Mouse (Mus musculus) liver, embryonic 15.5 days (tissue): ENCODE measurements around the gene Ift20. TPM values are rescaled to one million over a fixed set of nuclear protein-coding genes. Genes with fewer than 3 reads are reported as not detected.

Experiments used
- ATAC-seq: fragments of 200-750 bp; cut with Nextera tagmentation; 2 replicates; pipeline ENCODE4 v1.8.0; 2017; ENCODE audit warnings: moderate number of reproducible peaks, mild to moderate bottlenecking, moderate library complexity; ENCODE audit not compliant: insufficient read depth
- H3K27ac ChIP-seq: fragments of 300-500 bp; sonication (generic); replicated peaks from 2 replicates; pipeline ENCODE4 v1.5.1; 2015; ENCODE audit warnings: mild to moderate bottlenecking, inconsistent platforms
- H3K27me3 ChIP-seq: fragments of 300-500 bp; sonication (generic); 2 replicates; pipeline ENCODE4 v1.6.1; 2015; ENCODE audit warnings: mild to moderate bottlenecking, inconsistent platforms
- H3K36me3 ChIP-seq: fragments of 300-500 bp; sonication (generic); replicated peaks from 2 replicates; pipeline ENCODE4 v1.6.1; 2015; ENCODE audit warnings: moderate library complexity, mild to moderate bottlenecking, inconsistent platforms
- H3K4me1 ChIP-seq: fragments of 300-500 bp; sonication (generic); replicated peaks from 2 replicates; pipeline ENCODE4 v1.6.1; 2015; ENCODE audit warnings: inconsistent platforms
- H3K4me2 ChIP-seq: fragments of 300-500 bp; sonication (generic); 2 replicates; pipeline ENCODE4 v1.6.1; 2015; ENCODE audit warnings: moderate library complexity, mild to moderate bottlenecking, inconsistent platforms
- H3K4me3 ChIP-seq: fragments of 300-500 bp; sonication (generic); replicated peaks from 2 replicates; pipeline ENCODE4 v1.5.1; 2015; ENCODE audit warnings: mild to moderate bottlenecking, inconsistent platforms
- H3K9ac ChIP-seq: fragments of 300-500 bp; sonication (generic); 2 replicates; pipeline ENCODE4 v1.6.1; 2015; ENCODE audit warnings: moderate library complexity, mild to moderate bottlenecking, inconsistent platforms
- H3K9me3 ChIP-seq: fragments of 300-500 bp; sonication (generic); replicated peaks from 2 replicates; pipeline ENCODE4 v1.6.1; 2016; ENCODE audit warnings: inconsistent platforms
- WGBS: fragments of 180-500 bp; shearing (Covaris S2); methylation state at CpG from one replicate; pipeline ENCODE4 v1.1.7; 2015; ENCODE audit warnings: mixed read lengths; ENCODE audit not compliant: insufficient replicate concordance; 5-methylcytosine and 5-hydroxymethylcytosine counted together
- polyA plus RNA-seq: library from polyadenylated mRNA; unstranded; fragments of >200 nt; fragmentation: Nextera tagmentation; extraction: Ambion mirVana; gene quantifications from 2 replicates; pipeline ENCODE4 v1.2.1, GENCODE M21; 2015

Gene Ift20
- polyA plus RNA-seq = 57.7 and 66.1 TPM in 2 replicates

GRCm38 (mm10) chr11:78536080-78536689 lies at the start of gene Ift20, which contains the start of gene Tnfaip1:
Gene Ift20, plus strand, starts transcription at chr11:78536361.
Gene Tnfaip1, minus strand, starts transcription at chr11:78536332.
- ATAC-seq = peak; percentile 95
- H3K4me3 ChIP-seq = peak within 1 kb of the TSS; percentile 86

GRCm38 (mm10) chr11:78488168-78488567 lies 48.0 kb upstream of the Ift20 start:
- peaks cover 83% of the 10 kb centered on the region for H3K27me3 ChIP-seq

More at GRCm38 (mm10) chr11:78536080-78536689, at the start of gene Ift20, which contains the start of gene Tnfaip1:
- under 1% methylated on average over 52 of the region's 52 CpGs for WGBS
- no peaks in the 10 kb centered on the region for H3K9me3 ChIP-seq
- H3K4me1 ChIP-seq = peaks cover 45% of the 10 kb centered on the region
- H3K9ac ChIP-seq = peak within 1 kb of the TSS; percentile 87
- peaks cover 28% of the 10 kb centered on the region for H3K36me3 ChIP-seq
- peak within 1 kb of the TSS; percentile 90 for H3K27ac ChIP-seq
- H3K27me3 ChIP-seq = no peaks in the 10 kb centered on the region
- peak within 1 kb of the TSS; percentile 95 for H3K4me2 ChIP-seq

GRCm38 (mm10) chr11:78490781-78491241 lies 45.4 kb upstream of the Ift20 start:
- Histone ChIP-seq H3K27me3 (peaks cover 87% of the 10 kb centered on the region), H3K36me3 (no peaks in the 10 kb centered on the region), H3K4me2 (peak overlapping the region; percentile 45), H3K9ac (no peak overlapping the region), H3K9me3 (no peaks in the 10 kb centered on the region), H3K27ac (no peak overlapping the region), H3K4me1 (0 out of 2 replicates have a peak, but pooled peaks cover 3% of the 10 kb centered on the region), H3K4me3 (0 out of 2 replicates have a peak overlapping the region, but pooled peaks have one; percentile 20)
- no peak for ATAC-seq
- 9% methylated on average over 48 of the region's 48 CpGs for WGBS

More at GRCm38 (mm10) chr11:78488168-78488567, 48.0 kb upstream of the Ift20 start:
- no peak overlapping the region for H3K4me3 ChIP-seq
- ATAC-seq = no peak
- H3K27ac ChIP-seq = no peak overlapping the region
- H3K4me1 ChIP-seq = 0 out of 2 replicates have a peak, but pooled peaks cover 3% of the 10 kb centered on the region
- H3K9ac ChIP-seq = no peak overlapping the region
- H3K36me3 ChIP-seq = no peaks in the 10 kb centered on the region
- H3K4me2 ChIP-seq = no peak overlapping the region
- WGBS = 3% methylated on average over 8 of the region's 8 CpGs
- no peaks in the 10 kb centered on the region for H3K9me3 ChIP-seq

- 7% methylated on average over 6 of the region's 6 CpGs for WGBS
- H3K9ac ChIP-seq = no peak overlapping the region
Measured at GRCm38 (mm10) chr11:78495904-78496303, 40.3 kb upstream of the Ift20 start.

GRCm38 (mm10) chr11:78497071-78497541 lies 39.1 kb upstream of the Ift20 start:
- H3K36me3 ChIP-seq = no peaks in the 10 kb centered on the region
- H3K9me3 ChIP-seq = no peaks in the 10 kb centered on the region
- peak overlapping the region; percentile 69 for H3K4me2 ChIP-seq
- H3K9ac ChIP-seq = no peak overlapping the region
- peaks cover 18% of the 10 kb centered on the region for H3K4me1 ChIP-seq
- H3K4me3 ChIP-seq = peak overlapping the region; percentile 47
- no peak for ATAC-seq
- 2% methylated on average over 44 of the region's 44 CpGs for WGBS
- H3K27ac ChIP-seq = no peak overlapping the region
- peaks cover 86% of the 10 kb centered on the region for H3K27me3 ChIP-seq

More at GRCm38 (mm10) chr11:78495904-78496303, 40.3 kb upstream of the Ift20 start:
- H3K4me2 ChIP-seq = no peak overlapping the region
- no peaks in the 10 kb centered on the region for H3K9me3 ChIP-seq
- no peaks in the 10 kb centered on the region for H3K36me3 ChIP-seq
- no peak overlapping the region for H3K27ac ChIP-seq
- ATAC-seq = no peak
- H3K4me3 ChIP-seq = no peak overlapping the region
- H3K27me3 ChIP-seq = peaks cover 89% of the 10 kb centered on the region
- peaks cover 18% of the 10 kb centered on the region for H3K4me1 ChIP-seq

GRCm38 (mm10) chr11:78497544-78498522 lies 38.3 kb upstream of the Ift20 start, which contains the start of gene Sarm1:
Gene Sarm1, minus strand, starts transcription at chr11:78497754.
- 3% methylated on average over 36 of the region's 36 CpGs for WGBS
- Histone ChIP-seq H3K4me2 (peak within 1 kb of the TSS; percentile 69), H3K36me3 (no peaks in the 10 kb centered on the region), H3K4me3 (peak within 1 kb of the TSS; percentile 47), H3K9ac (no peak within 1 kb of the TSS), H3K9me3 (no peaks in the 10 kb centered on the region), H3K27ac (peak within 1 kb of the TSS; percentile 53), H3K4me1 (peaks cover 22% of the 10 kb centered on the region), H3K27me3 (peaks cover 81% of the 10 kb centered on the region)
- peak; percentile 66 for ATAC-seq

- ATAC-seq = peak; percentile 60
Measured at GRCm38 (mm10) chr11:78499004-78499403, 37.2 kb upstream of the Ift20 start, which contains the start of gene Vtn. Gene Vtn, plus strand, starts transcription at chr11:78499091.

GRCm38 (mm10) chr11:78499543-78499942 lies 36.6 kb upstream of the Ift20 start:
- Histone ChIP-seq H3K4me2 (peak overlapping the region; percentile 33), H3K27me3 (peaks cover 71% of the 10 kb centered on the region), H3K4me3 (peak overlapping the region; percentile 50), H3K27ac (peak overlapping the region; percentile 75), H3K9me3 (no peaks in the 10 kb centered on the region), H3K9ac (peak overlapping the region; percentile 37), H3K36me3 (no peaks in the 10 kb centered on the region), H3K4me1 (peaks cover 22% of the 10 kb centered on the region)
- 0 out of 2 replicates have a peak, but pooled peaks have one; percentile 1 for ATAC-seq
- 34% methylated on average over 16 of the region's 16 CpGs for WGBS

More at GRCm38 (mm10) chr11:78499004-78499403, 37.2 kb upstream of the Ift20 start, which contains the start of gene Vtn:
- Histone ChIP-seq H3K4me1 (peaks cover 22% of the 10 kb centered on the region), H3K4me3 (peak within 1 kb of the TSS; percentile 50), H3K9ac (peak within 1 kb of the TSS; percentile 37), H3K36me3 (no peaks in the 10 kb centered on the region), H3K27ac (peak within 1 kb of the TSS; percentile 75), H3K9me3 (no peaks in the 10 kb centered on the region), H3K27me3 (peaks cover 76% of the 10 kb centered on the region), H3K4me2 (peak within 1 kb of the TSS; percentile 69)
- WGBS = 50% methylated on average over 7 of the region's 7 CpGs

GRCm38 (mm10) chr11:78500623-78501202 lies 35.4 kb upstream of the Ift20 start:
- H3K36me3 ChIP-seq = 0 out of 2 replicates have a peak, but pooled peaks cover under 1% of the 10 kb centered on the region
- H3K27ac ChIP-seq = peak overlapping the region; percentile 75
- no peaks in the 10 kb centered on the region for H3K9me3 ChIP-seq
- ATAC-seq = peak; percentile 56
- H3K27me3 ChIP-seq = peaks cover 59% of the 10 kb centered on the region
- peaks cover 22% of the 10 kb centered on the region for H3K4me1 ChIP-seq
- WGBS = 55% methylated on average over 9 of the region's 9 CpGs
- peak overlapping the region; percentile 39 for H3K9ac ChIP-seq
- peak overlapping the region; percentile 50 for H3K4me3 ChIP-seq
- H3K4me2 ChIP-seq = peak overlapping the region; percentile 46

GRCm38 (mm10) chr11:78501529-78501928 lies 34.6 kb upstream of the Ift20 start:
- Histone ChIP-seq H3K36me3 (peaks cover 9% of the 10 kb centered on the region), H3K27ac (no peak overlapping the region), H3K27me3 (peaks cover 51% of the 10 kb centered on the region), H3K9me3 (no peaks in the 10 kb centered on the region), H3K4me3 (peak overlapping the region; percentile 22; the same call in 1 of the 2 replicates), H3K4me2 (peak overlapping the region; percentile 46), H3K9ac (no peak overlapping the region), H3K4me1 (peaks cover 22% of the 10 kb centered on the region)
- no peak for ATAC-seq
- 66% methylated on average over 20 of the region's 20 CpGs for WGBS
